Mouse (Mus musculus) small intestine, adult 2 months (tissue): ENCODE measurements around the gene Lrrc31.

Experiments
- CTCF ChIP-seq: fragments of 200-500 bp; IDR thresholded peaks from 2 replicates; pipeline ENCODE4 v1.5.1; 2012; ENCODE audit warnings: low read depth, mild to moderate bottlenecking, control low read depth, inconsistent platforms, low read length, moderate library complexity, mixed read lengths; ENCODE audit not compliant: insufficient replicate concordance, insufficient read length; ENCODE audit errors: extremely low read depth
- POLR2A ChIP-seq: fragments of 200-500 bp; IDR thresholded peaks from 2 replicates; pipeline ENCODE4 v1.6.1; 2012; ENCODE audit warnings: low read depth, mild to moderate bottlenecking, control low read depth, inconsistent platforms, low read length, moderate library complexity

DNA sequence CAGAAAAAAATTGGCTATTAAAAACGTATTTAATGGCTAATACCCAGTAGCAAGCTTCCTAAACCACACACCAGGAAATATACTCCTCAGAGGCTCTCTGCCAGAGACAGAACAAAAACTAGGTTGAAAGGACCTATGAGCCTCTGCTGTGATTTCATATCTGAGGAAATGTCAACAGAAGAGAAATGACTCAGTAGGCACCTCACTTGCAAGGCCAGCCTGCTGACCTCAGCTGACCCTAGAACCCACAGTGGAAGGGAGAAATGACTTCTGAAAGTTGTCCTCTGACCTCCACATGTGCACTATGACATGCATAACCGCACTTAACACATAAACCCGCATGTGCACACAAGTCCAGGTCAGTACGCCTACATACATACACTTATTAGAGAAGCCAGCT, 27.6 kb upstream of the Lrrc31 start:
- TF ChIP-seq CTCF: no peak
- no peak for TF ChIP-seq POLR2A
